Mouse (Mus musculus): ENCODE data around the gene Ackr1. TPM values are rescaled to one million over a fixed set of nuclear protein-coding genes. Genes with fewer than 3 reads are reported as not detected.

The Ackr1 gene
- 0.19 and 0.20 TPM in 2 replicates for total RNA-seq (2012; rRNA removed)
- under 1 TPM in 1 of 2 experiments, not detected in 1; 0.42 TPM for polyA plus RNA-seq (2012; ENCODE audit: insufficient read depth in 1 of 2, insufficient read length in 2 of 2, low read depth in 1 of 2, low replicate concordance in 2 of 2, missing spikeins in 1 of 2)

- Histone ChIP-seq H3K27ac (ENCODE audit: control insufficient read depth, low read depth, low read length) (peak within 1 kb of the TSS; percentile 70), H3K4me1 (ENCODE audit: control insufficient read depth in 1 of 2, insufficient read depth in 2 of 2, low read length in 2 of 2) (peaks cover 12 to 47% of the 10 kb centered on the region in 2 experiments), H3K27me3 (ENCODE audit: control insufficient read depth in 1 of 2, insufficient read depth in 2 of 2, low read length in 2 of 2) (no peaks in the 10 kb centered on the region), H3K36me3 (ENCODE audit: control insufficient read depth in 1 of 2, insufficient read depth in 2 of 2, low read length in 2 of 2) (peaks cover 0 to 26% of the 10 kb centered on the region in 2 experiments; a peak in 2 of 4 replicates), H3K4me3 (ENCODE audit: control insufficient read depth in 1 of 2, insufficient read depth in 1 of 2, low read depth in 2 of 2, low read length in 2 of 2) (no peak within 1 kb of the TSS), H3K9me3 (replicated peaks; ENCODE audit: insufficient read depth, low read length) (no peaks in the 10 kb centered on the region), H3K9ac (ENCODE audit: control insufficient read depth, low read depth, low read length, poor library complexity, severe bottlenecking) (peak within 1 kb of the TSS; percentile 8; the same call in 1 of the 2 replicates), H3K79me2 (ENCODE audit: control insufficient read depth, insufficient read depth, low read length, poor library complexity) (no peaks in the 10 kb centered on the region)
- no peak for TF ChIP-seq POLR2AphosphoS5 (IDR thresholded peaks at IDR 0.05; ENCODE audit: borderline replicate concordance, low read depth, low read length)
- TF ChIP-seq USF2 (IDR thresholded peaks at IDR 0.05; ENCODE audit: borderline replicate concordance in 1 of 2, insufficient read depth in 1 of 2, low read depth in 1 of 2, low read length in 2 of 2): no peak
- no peak for TF ChIP-seq TBP (IDR thresholded peaks at IDR 0.05; ENCODE audit: low read depth, low read length)
- TF ChIP-seq MAX (IDR thresholded peaks at IDR 0.05; ENCODE audit: low read length): no peak
- TF ChIP-seq MYB (IDR thresholded peaks at IDR 0.05; ENCODE audit: low read depth, low read length): no peak
- TF ChIP-seq KAT2A (conservative IDR thresholded peaks at IDR 0.05; ENCODE audit: low read depth, low read length): no peak
- peak; percentile 63 to 70 for TF ChIP-seq EP300 (IDR thresholded peaks at IDR 0.05; ENCODE audit: low read depth in 1 of 2, low read length in 2 of 2)
- peak; percentile 65 for TF ChIP-seq ETS1 (IDR thresholded peaks at IDR 0.05; ENCODE audit: low read depth, low read length)
- 0 out of 2 replicates have a peak, but pooled peaks have one; percentile 41 for TF ChIP-seq MAZ (IDR thresholded peaks at IDR 0.05; ENCODE audit: low read depth, low read length)
- peak; percentile 84 for TF ChIP-seq TCF12 (IDR thresholded peaks at IDR 0.05; ENCODE audit: low read depth, low read length)
- no peak for TF ChIP-seq CHD2 (IDR thresholded peaks at IDR 0.05; ENCODE audit: low read length)
- no peak for TF ChIP-seq ZC3H11A (IDR thresholded peaks at IDR 0.05; ENCODE audit: low read depth, low read length)
- TF ChIP-seq TAL1 (IDR thresholded peaks at IDR 0.05; ENCODE audit: low read length): peak; percentile 87
- no peak for TF ChIP-seq ZNF384 (IDR thresholded peaks at IDR 0.05; ENCODE audit: low read depth, low read length)
- TF ChIP-seq SIN3A (IDR thresholded peaks at IDR 0.05; ENCODE audit: low read length): peak; percentile 16; the same call in 1 of the 2 replicates
- no peak for TF ChIP-seq RCOR1 (IDR thresholded peaks at IDR 0.05; ENCODE audit: low read depth, low read length)
- no peak for TF ChIP-seq JUND (IDR thresholded peaks at IDR 0.05; ENCODE audit: low read depth, low read length)
- TF ChIP-seq RAD21 (IDR thresholded peaks at IDR 0.05; ENCODE audit: low read depth, low read length): no peak
- no peak for TF ChIP-seq ZKSCAN1 (IDR thresholded peaks at IDR 0.05; ENCODE audit: low read depth, low read length)
- no peak for TF ChIP-seq ZMIZ1 (IDR thresholded peaks at IDR 0.05; ENCODE audit: low read depth, low read length)
- TF ChIP-seq GATA1 (IDR thresholded peaks at IDR 0.05; ENCODE audit: low read depth, low read length): peak; percentile 29
- no peak for TF ChIP-seq CTCF (IDR thresholded peaks at IDR 0.05 in 2 of 3, conservative IDR thresholded peaks at IDR 0.05 in 1 of 3; ENCODE audit: control insufficient read depth in 1 of 3, insufficient read depth in 1 of 3, low read depth in 2 of 3, low read length in 3 of 3, poor library complexity in 1 of 3, severe bottlenecking in 1 of 3)
- TF ChIP-seq MEF2A (IDR thresholded peaks at IDR 0.05; ENCODE audit: extremely low read depth, insufficient replicate concordance, low read depth, low read length, poor library complexity, severe bottlenecking): no peak
- peak; percentile 81 for DNase-seq (ENCODE audit: low read depth, low spot score)
Measured at GRCm38 (mm10) chr1:173333312-173334253, at the start of gene Ackr1. Ackr1 (minus strand) TSS chr1:173333750.
